In genomic region chr16:88132919-88133318, GRCm38 (mm10) we compare ENCODE assay signal across 31 mouse cellular contexts.
"Had no signal": no experiment of that assay in that cellular context is flagged by ENCODE, and none has a peak within 500 bp of the region (broad histone marks: within the 10 kb centered on the region; RNA-seq: fewer than 3 reads in every experiment).

No protein-coding gene starts in this region.

- H3K4me3 ChIP-seq: heart, embryonic 10.5 days; heart, embryonic 12.5 days; heart, embryonic 13.5 days; heart, embryonic 15.5 days; hindbrain, embryonic 10.5 days; hindbrain, embryonic 12.5 days; hindbrain, embryonic 13.5 days; hindbrain, embryonic 15.5 days; intestine, embryonic 15.5 days; kidney, embryonic 15.5 days; layer of hippocampus, adult 2 months had no signal

- H3K9me3 ChIP-seq: heart, embryonic 12.5 days; heart, embryonic 13.5 days; heart, embryonic 15.5 days; hindbrain, embryonic 10.5 days; hindbrain, embryonic 12.5 days; hindbrain, embryonic 13.5 days; hindbrain, embryonic 15.5 days; intestine, embryonic 15.5 days; kidney, embryonic 15.5 days had no signal

- H3K9ac ChIP-seq: heart, embryonic 12.5 days; heart, embryonic 13.5 days; heart, embryonic 15.5 days; hindbrain, embryonic 12.5 days; hindbrain, embryonic 13.5 days; hindbrain, embryonic 14.5 days; hindbrain, embryonic 15.5 days; intestine, embryonic 15.5 days; kidney, embryonic 15.5 days had no signal

- H3K4me2 ChIP-seq: heart, embryonic 11.5 days; heart, embryonic 12.5 days; heart, embryonic 13.5 days; heart, embryonic 15.5 days; hindbrain, embryonic 12.5 days; hindbrain, embryonic 13.5 days; hindbrain, embryonic 14.5 days; hindbrain, embryonic 15.5 days; intestine, embryonic 15.5 days; kidney, embryonic 15.5 days had no signal

- H3K27ac ChIP-seq: heart, embryonic 10.5 days; heart, embryonic 13.5 days; heart, embryonic 15.5 days; hindbrain, embryonic 10.5 days; hindbrain, embryonic 12.5 days; hindbrain, embryonic 13.5 days; hindbrain, embryonic 14.5 days; hindbrain, embryonic 15.5 days; hindbrain, postnatal 0 days; intestine, embryonic 15.5 days; kidney, embryonic 15.5 days; kidney, postnatal 0 days; layer of hippocampus, adult 2 months had no signal

- DNase-seq: heart, postnatal 10 days; heart, postnatal 14 days; heart, postnatal 36 days; heart, postnatal 4 days; kidney, adult 11 months; kidney, adult 18-20 months; kidney, adult 2 months; kidney, adult 8-10 months; kidney, adult 9 months; kidney, postnatal 10 days; kidney, postnatal 14 days; kidney, postnatal 25 days; kidney, postnatal 36 days; kidney, postnatal 4 days; layer of hippocampus, adult 9-11 months; layer of hippocampus, postnatal 36 days had no signal

- H3K27me3 ChIP-seq: heart, embryonic 12.5 days; heart, embryonic 13.5 days; heart, embryonic 15.5 days; hindbrain, embryonic 12.5 days; hindbrain, embryonic 13.5 days; hindbrain, embryonic 15.5 days; intestine, embryonic 15.5 days; kidney, embryonic 15.5 days had no signal

- H3K36me3 ChIP-seq: heart, embryonic 10.5 days; heart, embryonic 12.5 days; heart, embryonic 13.5 days; heart, embryonic 15.5 days; hindbrain, embryonic 10.5 days; hindbrain, embryonic 12.5 days; hindbrain, embryonic 13.5 days; hindbrain, embryonic 15.5 days; intestine, embryonic 15.5 days; kidney, embryonic 15.5 days had no signal

- H3K4me1 ChIP-seq: heart, embryonic 10.5 days; heart, embryonic 12.5 days; heart, embryonic 13.5 days; heart, embryonic 15.5 days; hindbrain, embryonic 10.5 days; hindbrain, embryonic 12.5 days; hindbrain, embryonic 13.5 days; hindbrain, embryonic 15.5 days; intestine, embryonic 15.5 days; kidney, embryonic 15.5 days had no signal
